Mouse (Mus musculus) heart, postnatal 0 days (tissue): ENCODE measurements around the gene Il9. TPM values are rescaled to one million over a fixed set of nuclear protein-coding genes. Genes with fewer than 3 reads are reported as not detected.

Experiments
- ATAC-seq: fragments of 200-750 bp; cut with Nextera tagmentation; 2 replicates; pipeline ENCODE4 v1.8.0; 2017; ENCODE audit warnings: low read depth, moderate number of reproducible peaks, moderate library complexity; ENCODE audit not compliant: insufficient read depth
- DNase-seq: peaks from one replicate; pipeline ENCODE4 v3.0.0-alpha.2; 2016; ENCODE audit warnings: low spot score
- H3K27ac ChIP-seq: fragments of 300-500 bp; sonication (generic); 2 replicates; pipeline ENCODE4 v1.5.1; 2014; ENCODE audit warnings: low read depth, mild to moderate bottlenecking
- H3K27me3 ChIP-seq: fragments of 300-500 bp; sonication (generic); 2 replicates; pipeline ENCODE4 v1.6.1; 2014; ENCODE audit warnings: low read length, mixed read lengths; ENCODE audit not compliant: control insufficient read depth, insufficient read depth
- H3K36me3 ChIP-seq: fragments of 300-500 bp; sonication (generic); replicated peaks from 2 replicates; pipeline ENCODE4 v1.6.1; 2014; ENCODE audit warnings: low read length, mixed read lengths; ENCODE audit not compliant: control insufficient read depth, insufficient read depth
- H3K4me1 ChIP-seq: fragments of 300-500 bp; sonication (generic); 2 replicates; pipeline ENCODE4 v1.6.1; 2014; ENCODE audit warnings: antibody characterized with exemption; ENCODE audit not compliant: control insufficient read depth, insufficient read depth
- H3K4me2 ChIP-seq: fragments of 300-500 bp; sonication (generic); 2 replicates; pipeline ENCODE4 v1.6.1; 2014; ENCODE audit warnings: low read depth, mild to moderate bottlenecking, low read length, moderate library complexity
- H3K4me3 ChIP-seq: fragments of 300-500 bp; sonication (generic); 2 replicates; pipeline ENCODE4 v1.5.1; 2014; ENCODE audit warnings: low read depth, low read length
- H3K9ac ChIP-seq: fragments of 300-500 bp; sonication (generic); replicated peaks from 2 replicates; pipeline ENCODE4 v1.6.1; 2014; ENCODE audit warnings: low read depth, low read length, mixed read lengths
- H3K9me3 ChIP-seq: fragments of 300-500 bp; sonication (generic); replicated peaks from 2 replicates; pipeline ENCODE4 v1.6.1; 2016; ENCODE audit warnings: low read length; ENCODE audit not compliant: control insufficient read depth
- CTCF ChIP-seq: IDR thresholded peaks from 2 replicates; pipeline ENCODE4 v1.5.1; 2016; ENCODE audit warnings: antibody characterized with exemption, control low read depth, low read depth
- EP300 ChIP-seq: IDR thresholded peaks from 2 replicates; pipeline ENCODE4 v1.6.1; 2016; ENCODE audit warnings: antibody characterized with exemption, low read depth
- WGBS: fragments of 180-500 bp; shearing (Covaris S2); extraction: QIAGEN DNeasy Blood & Tissue Kit; methylation state at CpG from one replicate; pipeline ENCODE4 v1.1.7; 2014; 5-methylcytosine and 5-hydroxymethylcytosine counted together
- polyA plus RNA-seq: library from polyadenylated mRNA; unstranded; fragments of >200 nt; fragmentation: Nextera tagmentation; extraction: Ambion mirVana; gene quantifications from 2 replicates; pipeline ENCODE4 v1.2.1, GENCODE M21; 2015
- total RNA-seq: library from RNA; depleted of rRNA; stranded (reverse); fragments of >200 nt; gene quantifications from 2 replicates; pipeline ENCODE4 v1.2.3, GENCODE M21; 2014; ENCODE audit warnings: low replicate concordance; rRNA removed

Gene Il9
- total RNA-seq = not detected in 2 replicates
- polyA plus RNA-seq = not detected in 2 replicates

DNA sequence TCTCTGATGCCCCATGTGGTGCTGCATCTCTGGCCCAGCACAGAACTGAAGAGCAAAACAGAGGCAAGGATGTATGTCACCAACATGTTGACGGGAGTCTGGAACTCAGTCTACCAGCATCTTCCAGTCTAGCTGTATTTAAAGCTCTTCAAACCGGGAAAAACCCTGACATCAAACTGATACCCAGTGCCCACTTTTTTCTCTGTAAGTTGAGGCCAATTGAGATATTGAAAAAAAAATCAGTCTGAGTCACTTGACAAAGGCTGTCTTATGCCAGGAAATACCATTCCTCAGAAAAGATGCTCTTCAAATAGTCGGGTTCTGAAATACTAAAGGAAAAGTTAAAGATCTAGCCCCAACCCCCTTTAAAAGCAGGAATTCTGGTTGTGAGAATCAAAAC lies at the start of gene Il9:
Gene Il9, minus strand, starts transcription at position 101 of the 400 bp plus-strand sequence.
- 60% methylated on average over 3 of the region's 3 CpGs for WGBS
- H3K4me1 ChIP-seq = peaks cover 7% of the 10 kb centered on the region; the same call in 1 of the 2 replicates
- DNase-seq (no peak), ATAC-seq (no peak)
- H3K27ac ChIP-seq = no peak within 1 kb of the TSS
- H3K4me3 ChIP-seq = no peak within 1 kb of the TSS
- H3K36me3 ChIP-seq = no peaks in the 10 kb centered on the region
- H3K27me3 ChIP-seq = no peaks in the 10 kb centered on the region
- no peak within 1 kb of the TSS for H3K4me2 ChIP-seq
- no peak within 1 kb of the TSS for H3K9ac ChIP-seq
- no peaks in the 10 kb centered on the region for H3K9me3 ChIP-seq
- TF ChIP-seq EP300 (no peak), CTCF (no peak)

DNA sequence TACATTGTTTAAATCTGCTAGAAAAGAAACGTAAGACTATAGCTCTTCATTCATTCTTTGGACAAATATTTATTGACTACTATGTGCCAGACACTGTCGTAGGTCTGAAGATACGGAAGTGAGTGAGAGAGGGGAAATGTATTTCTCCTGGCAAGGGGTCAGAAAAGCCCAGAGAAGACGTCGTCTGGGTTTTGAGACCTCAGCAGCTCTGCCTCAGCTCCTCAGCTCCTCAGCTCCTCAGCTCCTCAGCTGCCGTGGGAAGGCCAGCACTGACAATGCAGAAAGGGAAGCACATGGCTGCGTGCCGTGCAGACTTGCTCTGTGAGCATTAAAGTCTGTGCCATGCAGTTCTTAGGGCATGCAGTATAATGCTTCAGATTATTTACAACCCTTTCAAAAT lies 47.6 kb upstream of the Il9 start:
- no peaks in the 10 kb centered on the region for H3K27me3 ChIP-seq
- H3K4me3 ChIP-seq = no peak overlapping the region
- WGBS = 45% methylated on average over 8 of the region's 8 CpGs
- TF ChIP-seq EP300 (no peak), CTCF (no peak)
- ATAC-seq = no peak
- H3K27ac ChIP-seq = no peak overlapping the region
- no peak overlapping the region for H3K9ac ChIP-seq
- DNase-seq = no peak
- H3K4me1 ChIP-seq = no peaks in the 10 kb centered on the region
- no peak overlapping the region for H3K4me2 ChIP-seq
- H3K9me3 ChIP-seq = peaks cover 10% of the 10 kb centered on the region
- no peaks in the 10 kb centered on the region for H3K36me3 ChIP-seq

DNA sequence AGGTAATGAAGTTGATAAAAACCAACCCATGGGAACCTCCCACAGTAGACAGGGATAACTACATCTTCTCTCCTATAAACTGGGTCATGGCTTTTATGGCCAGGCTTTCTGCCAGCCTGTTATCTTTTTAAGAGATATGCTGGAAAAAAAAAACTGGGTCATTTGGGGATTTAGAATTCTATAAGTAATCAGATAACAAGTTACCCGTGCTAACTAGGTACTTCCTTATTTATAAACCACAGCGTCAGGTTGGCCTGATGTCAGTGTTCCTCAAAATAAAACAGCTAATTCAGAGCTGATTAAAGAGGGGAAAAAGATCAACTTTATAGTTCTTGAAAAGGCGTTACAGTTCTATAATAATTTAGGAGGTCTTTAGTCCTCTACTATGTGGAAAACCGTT lies 47.0 kb upstream of the Il9 start:
- H3K4me3 ChIP-seq = no peak overlapping the region
- TF ChIP-seq EP300 (no peak), CTCF (no peak)
- H3K27ac ChIP-seq = no peak overlapping the region
- ATAC-seq (no peak), DNase-seq (no peak)
- 0 out of 2 replicates have a peak, but pooled peaks cover 4% of the 10 kb centered on the region for H3K9me3 ChIP-seq
- no peak overlapping the region for H3K9ac ChIP-seq
- no peaks in the 10 kb centered on the region for H3K36me3 ChIP-seq
- WGBS = 57% methylated on average over 4 of the region's 4 CpGs
- no peaks in the 10 kb centered on the region for H3K27me3 ChIP-seq
- no peak overlapping the region for H3K4me2 ChIP-seq
- no peaks in the 10 kb centered on the region for H3K4me1 ChIP-seq

DNA sequence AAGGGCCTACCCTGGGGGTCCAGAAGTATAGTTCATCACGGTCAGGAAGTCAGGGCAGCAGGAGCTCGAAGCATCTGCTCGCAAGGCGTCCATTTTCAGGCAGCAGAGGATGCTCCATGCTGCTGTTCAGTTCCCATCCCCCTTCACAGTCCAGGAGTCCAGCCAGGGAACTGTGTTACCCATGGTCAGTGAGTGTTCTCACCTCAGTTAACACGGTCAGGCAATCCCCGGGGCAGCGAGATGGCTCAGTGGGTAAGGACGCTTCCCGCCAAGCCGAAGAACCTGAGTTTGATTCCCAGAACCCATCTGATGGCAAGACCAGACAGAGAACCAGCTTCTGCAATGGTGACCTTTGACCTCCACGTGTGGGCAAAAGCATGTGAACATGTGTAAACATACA lies 46.2 kb upstream of the Il9 start:
- DNase-seq (no peak), ATAC-seq (no peak)
- no peaks in the 10 kb centered on the region for H3K27me3 ChIP-seq
- no peaks in the 10 kb centered on the region for H3K4me1 ChIP-seq
- H3K4me2 ChIP-seq = no peak overlapping the region
- H3K36me3 ChIP-seq = no peaks in the 10 kb centered on the region
- TF ChIP-seq EP300 (no peak), CTCF (no peak)
- H3K9ac ChIP-seq = no peak overlapping the region
- H3K27ac ChIP-seq = no peak overlapping the region
- no peak overlapping the region for H3K4me3 ChIP-seq
- WGBS = 90% methylated on average over 11 of the region's 11 CpGs
- no peaks in the 10 kb centered on the region for H3K9me3 ChIP-seq

DNA sequence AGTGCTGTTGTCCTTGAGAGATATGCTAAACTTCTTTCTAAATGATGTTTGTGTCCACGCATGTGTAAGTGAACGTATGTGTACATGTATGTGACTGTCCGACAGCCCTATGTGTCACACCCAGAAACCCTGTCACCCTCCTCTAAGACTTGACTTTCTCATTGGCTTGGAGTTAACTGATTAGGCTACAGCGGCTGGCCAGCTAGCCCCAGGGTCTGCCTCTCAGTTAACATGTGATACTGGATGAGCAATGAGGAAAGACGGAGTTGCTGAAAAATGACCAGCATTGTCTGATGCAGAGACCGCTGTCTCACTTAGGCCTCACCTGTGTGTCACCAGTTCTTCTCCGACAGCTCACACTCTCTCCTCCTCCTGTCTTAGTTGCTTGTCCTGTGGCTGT lies 45.8 kb upstream of the Il9 start:
- no peaks in the 10 kb centered on the region for H3K4me1 ChIP-seq
- H3K9ac ChIP-seq = no peak overlapping the region
- no peaks in the 10 kb centered on the region for H3K9me3 ChIP-seq
- WGBS = 89% methylated on average over 7 of the region's 7 CpGs
- H3K4me3 ChIP-seq = no peak overlapping the region
- ATAC-seq = no peak
- no peak for TF ChIP-seq CTCF
- TF ChIP-seq EP300 = no peak
- H3K27me3 ChIP-seq = no peaks in the 10 kb centered on the region
- DNase-seq = no peak
- no peak overlapping the region for H3K4me2 ChIP-seq
- H3K27ac ChIP-seq = no peak overlapping the region
- H3K36me3 ChIP-seq = no peaks in the 10 kb centered on the region

DNA sequence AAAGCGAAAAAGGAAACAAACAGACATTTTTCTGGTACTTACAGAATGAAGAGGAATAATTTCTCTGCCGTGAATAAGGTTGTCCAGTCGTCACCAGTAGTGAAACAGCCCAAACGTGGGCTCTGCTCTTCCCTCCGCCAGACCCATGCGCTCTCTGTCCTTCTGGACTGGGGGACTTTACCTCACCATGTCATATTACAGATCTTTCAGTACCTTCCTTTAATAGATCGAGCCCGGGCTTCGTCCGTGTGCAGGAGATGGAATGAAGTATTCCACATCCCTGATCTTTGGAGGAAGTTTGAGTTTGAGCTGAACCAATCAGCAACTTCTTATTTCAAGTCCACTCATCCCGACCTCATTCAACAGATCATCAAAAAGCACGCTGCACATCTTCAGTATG lies 44.8 kb upstream of the Il9 start:
- Histone ChIP-seq H3K27ac (no peak overlapping the region), H3K4me2 (no peak overlapping the region), H3K4me1 (no peaks in the 10 kb centered on the region), H3K36me3 (no peaks in the 10 kb centered on the region), H3K4me3 (no peak overlapping the region), H3K9ac (no peak overlapping the region), H3K9me3 (no peaks in the 10 kb centered on the region), H3K27me3 (no peaks in the 10 kb centered on the region)
- no peak for ATAC-seq
- no peak for TF ChIP-seq CTCF
- TF ChIP-seq EP300 = no peak
- no peak for DNase-seq
- 83% methylated on average over 12 of the region's 12 CpGs for WGBS
